Mouse (Mus musculus) brown adipose tissue, adult 24 weeks (tissue): Measurements from ENCODE around the gene Prap1. TPM values are rescaled to one million over a fixed set of nuclear protein-coding genes. Genes with fewer than 3 reads are reported as not detected.
A peak's percentile ranks its signal among the peaks of the same experiment; 100 is the strongest.

Experiments
- H3K27ac ChIP-seq: fragments of 200-500 bp; replicated peaks from 2 replicates; pipeline ENCODE4 v1.5.1; 2012; ENCODE audit warnings: low read depth, mild to moderate bottlenecking, low read length
- H3K4me1 ChIP-seq: fragments of 200-500 bp; 2 replicates; pipeline ENCODE4 v1.6.1; 2012; ENCODE audit warnings: low read length, mixed read lengths; ENCODE audit not compliant: control insufficient read depth, insufficient read depth, insufficient read length
- H3K4me3 ChIP-seq: fragments of 200-500 bp; 2 replicates; pipeline ENCODE4 v1.5.1; 2012; ENCODE audit warnings: low read depth, mild to moderate bottlenecking, low read length, moderate library complexity; ENCODE audit not compliant: insufficient read depth
- polyA plus RNA-seq: library from polyadenylated mRNA; stranded (reverse); fragments of >200 nt; gene quantifications from 2 replicates; pipeline ENCODE4 v1.2.4, GENCODE M21; 2012; ENCODE audit not compliant: missing spikeins, insufficient read depth, insufficient read length

The Prap1 gene
- polyA plus RNA-seq = not detected in 2 replicates

DNA sequence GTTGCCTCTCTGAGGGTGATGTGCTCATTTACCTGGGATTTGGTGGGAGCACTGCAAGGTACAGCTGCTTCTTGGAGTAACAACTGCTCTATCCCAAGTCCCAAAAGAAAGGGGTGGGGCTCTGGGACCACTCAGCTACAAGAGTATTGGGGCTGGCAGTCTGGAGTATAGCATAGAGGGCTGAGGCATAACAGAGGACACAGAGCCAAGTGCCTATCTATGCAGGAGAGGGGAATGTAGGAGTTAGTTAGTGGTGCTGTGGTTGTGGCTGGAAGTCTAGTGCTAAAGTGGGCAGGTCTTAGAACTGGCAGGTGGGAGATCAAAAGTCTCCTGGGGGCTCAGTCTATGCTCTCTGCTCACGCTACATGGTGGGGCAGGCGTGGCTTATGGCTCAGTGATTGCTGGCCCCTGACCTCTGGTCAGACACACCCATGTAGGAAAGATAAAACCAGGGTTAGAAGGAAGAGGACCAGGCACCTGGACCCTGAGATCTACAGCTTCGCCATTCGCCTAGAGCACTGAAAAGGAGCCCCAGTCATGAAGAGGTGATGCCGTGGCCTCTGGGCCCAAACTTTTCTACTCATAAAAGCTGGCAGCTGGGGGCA, at the start of gene Prap1:
Gene Prap1, plus strand, starts transcription at position 472 of the 605 bp plus-strand sequence.
- H3K4me1 ChIP-seq = no peaks in the 10 kb centered on the region
- H3K27ac ChIP-seq = no peak within 1 kb of the TSS
- no peak within 1 kb of the TSS for H3K4me3 ChIP-seq

DNA sequence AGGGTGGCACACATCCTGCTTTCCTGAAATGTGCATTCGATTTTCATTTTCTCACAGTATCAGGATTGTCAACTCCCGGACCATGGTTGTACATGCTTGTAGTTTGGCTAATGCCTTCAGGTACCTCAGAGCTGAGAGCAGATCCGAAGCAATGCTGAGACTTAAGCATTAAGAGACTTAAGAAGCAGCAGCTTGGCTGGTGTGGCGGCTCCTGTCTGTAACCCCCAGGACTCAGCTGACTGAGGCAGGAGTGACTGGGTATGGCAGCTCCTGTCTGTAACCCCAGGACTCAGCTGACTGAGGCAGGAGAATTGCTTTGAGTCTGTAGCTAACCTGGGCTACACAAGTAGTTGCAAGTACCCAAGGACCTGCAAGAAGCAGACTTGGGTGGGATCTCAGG, 47.6 kb upstream of the Prap1 start:
- Histone ChIP-seq H3K4me3 (no peak overlapping the region), H3K4me1 (no peaks in the 10 kb centered on the region), H3K27ac (no peak overlapping the region)

DNA sequence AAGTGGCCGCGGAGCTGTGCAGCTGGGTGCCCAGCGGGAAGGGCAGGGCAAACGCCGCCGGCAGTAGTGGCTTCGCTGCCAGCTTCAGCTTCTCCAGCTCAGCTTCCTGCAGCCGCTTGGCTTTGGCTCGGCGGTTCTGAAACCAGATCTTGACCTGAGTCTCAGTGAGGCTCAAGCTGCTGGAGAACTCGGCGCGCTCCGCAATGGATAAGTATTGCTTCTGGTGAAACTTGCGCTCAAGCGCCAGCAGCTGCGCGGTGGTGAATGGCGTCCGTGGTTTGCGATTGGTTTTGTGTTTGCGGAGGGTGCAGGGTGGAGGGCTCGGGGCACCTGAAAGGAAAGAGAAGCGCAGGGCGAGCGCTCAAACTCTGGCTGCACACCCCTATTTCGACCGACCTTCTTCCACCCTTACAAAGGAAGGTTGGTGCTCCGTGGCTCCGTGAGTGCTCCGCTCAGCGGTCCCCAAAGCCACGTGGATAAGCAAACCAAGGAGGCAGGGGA, 45.3 kb upstream of the Prap1 start:
- Histone ChIP-seq H3K4me1 (no peaks in the 10 kb centered on the region), H3K27ac (no peak overlapping the region), H3K4me3 (peak overlapping the region; percentile 51)

DNA sequence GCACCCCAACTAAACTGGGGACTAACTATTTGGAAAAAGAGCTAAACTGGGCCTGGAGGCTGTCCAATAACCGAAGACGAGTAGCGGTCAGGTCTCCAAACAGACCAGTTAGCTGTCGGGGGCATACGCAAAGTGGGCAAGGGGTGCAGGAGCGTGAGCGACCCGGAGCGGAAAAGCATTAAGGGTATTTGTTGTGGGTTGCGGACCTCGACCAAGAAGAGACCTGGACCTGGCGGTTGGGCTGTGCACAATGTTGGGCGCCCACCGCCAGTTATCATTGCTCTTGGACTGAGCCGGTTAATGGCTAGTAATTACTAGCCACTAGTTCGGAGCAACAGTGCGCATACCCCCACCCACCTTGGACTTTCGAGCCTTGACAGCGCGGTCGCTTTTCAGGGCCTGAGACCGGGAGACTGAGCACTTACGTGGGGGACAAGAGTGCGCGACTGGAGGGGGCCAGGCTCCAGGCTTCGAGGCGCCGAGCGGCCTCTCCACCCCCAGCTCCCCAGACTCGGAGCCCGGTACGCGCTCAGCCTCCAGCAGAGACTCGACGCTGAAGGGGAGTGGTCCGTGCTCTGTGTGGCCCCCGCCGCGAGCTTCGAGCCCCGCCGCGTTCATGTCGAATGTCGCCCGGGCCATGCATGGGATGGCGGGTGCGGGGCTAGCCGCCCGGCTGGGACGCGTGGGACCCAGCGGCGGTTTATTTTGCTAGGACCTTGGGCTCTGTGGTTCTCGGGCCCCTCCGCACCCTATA, 44.7 kb upstream of the Prap1 start, which contains the start of gene Msx3:
Gene Msx3, minus strand, starts transcription at position 729 of the 754 bp plus-strand sequence.
- Histone ChIP-seq H3K27ac (no peak within 1 kb of the TSS), H3K4me1 (no peaks in the 10 kb centered on the region), H3K4me3 (peak within 1 kb of the TSS; percentile 51)

DNA sequence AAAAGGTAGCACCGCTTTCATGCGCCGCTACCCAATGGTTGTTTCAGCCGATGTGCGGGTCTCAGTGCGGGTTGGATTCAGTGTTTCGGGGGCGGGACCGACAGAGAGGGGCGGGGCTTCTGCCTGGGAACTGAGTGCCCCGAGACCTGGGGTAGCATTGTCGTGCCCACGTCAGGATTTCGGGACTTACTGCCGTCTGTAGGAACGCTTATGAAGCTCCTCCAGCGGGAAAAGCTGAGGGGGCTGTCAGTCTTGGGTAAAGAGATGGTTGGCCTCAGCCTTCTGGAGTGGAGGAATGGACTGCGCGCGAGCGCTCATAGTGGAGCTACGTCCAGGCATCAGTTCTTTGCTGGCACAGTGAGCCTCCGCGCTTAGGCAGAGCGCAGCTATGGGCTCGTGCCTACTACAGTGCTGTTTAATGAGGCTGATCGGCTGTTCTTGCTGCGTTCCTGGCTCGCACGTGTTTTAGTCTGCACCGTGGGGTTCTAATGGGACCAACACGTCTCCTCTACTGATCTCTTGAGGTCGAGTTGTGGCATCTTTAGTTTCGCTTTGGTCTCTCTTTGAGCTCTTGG, 44.0 kb upstream of the Prap1 start:
- H3K4me3 ChIP-seq = peak overlapping the region; percentile 51
- no peaks in the 10 kb centered on the region for H3K4me1 ChIP-seq
- H3K27ac ChIP-seq = no peak overlapping the region

DNA sequence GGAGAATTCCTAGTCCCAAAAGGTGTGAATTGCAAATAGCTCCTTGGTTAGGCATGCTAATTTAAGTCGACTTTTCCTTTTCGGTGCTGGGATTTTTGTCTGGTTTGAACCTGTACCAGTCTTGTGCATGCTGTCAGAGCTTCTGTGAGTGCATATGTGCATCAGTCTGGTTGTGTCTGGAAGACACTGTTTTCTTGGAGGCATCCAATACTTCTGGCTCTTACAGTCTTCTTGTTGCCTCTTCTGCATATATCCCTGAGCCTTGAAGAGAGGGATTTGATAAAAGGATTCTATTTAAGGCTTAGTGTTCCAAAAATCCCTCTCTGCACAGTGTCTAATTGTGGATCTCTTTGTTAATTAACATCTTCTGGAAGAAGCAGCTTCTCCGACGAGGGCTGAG, 39.1 kb upstream of the Prap1 start:
- H3K4me1 ChIP-seq = no peaks in the 10 kb centered on the region
- H3K27ac ChIP-seq = no peak overlapping the region
- no peak overlapping the region for H3K4me3 ChIP-seq

DNA sequence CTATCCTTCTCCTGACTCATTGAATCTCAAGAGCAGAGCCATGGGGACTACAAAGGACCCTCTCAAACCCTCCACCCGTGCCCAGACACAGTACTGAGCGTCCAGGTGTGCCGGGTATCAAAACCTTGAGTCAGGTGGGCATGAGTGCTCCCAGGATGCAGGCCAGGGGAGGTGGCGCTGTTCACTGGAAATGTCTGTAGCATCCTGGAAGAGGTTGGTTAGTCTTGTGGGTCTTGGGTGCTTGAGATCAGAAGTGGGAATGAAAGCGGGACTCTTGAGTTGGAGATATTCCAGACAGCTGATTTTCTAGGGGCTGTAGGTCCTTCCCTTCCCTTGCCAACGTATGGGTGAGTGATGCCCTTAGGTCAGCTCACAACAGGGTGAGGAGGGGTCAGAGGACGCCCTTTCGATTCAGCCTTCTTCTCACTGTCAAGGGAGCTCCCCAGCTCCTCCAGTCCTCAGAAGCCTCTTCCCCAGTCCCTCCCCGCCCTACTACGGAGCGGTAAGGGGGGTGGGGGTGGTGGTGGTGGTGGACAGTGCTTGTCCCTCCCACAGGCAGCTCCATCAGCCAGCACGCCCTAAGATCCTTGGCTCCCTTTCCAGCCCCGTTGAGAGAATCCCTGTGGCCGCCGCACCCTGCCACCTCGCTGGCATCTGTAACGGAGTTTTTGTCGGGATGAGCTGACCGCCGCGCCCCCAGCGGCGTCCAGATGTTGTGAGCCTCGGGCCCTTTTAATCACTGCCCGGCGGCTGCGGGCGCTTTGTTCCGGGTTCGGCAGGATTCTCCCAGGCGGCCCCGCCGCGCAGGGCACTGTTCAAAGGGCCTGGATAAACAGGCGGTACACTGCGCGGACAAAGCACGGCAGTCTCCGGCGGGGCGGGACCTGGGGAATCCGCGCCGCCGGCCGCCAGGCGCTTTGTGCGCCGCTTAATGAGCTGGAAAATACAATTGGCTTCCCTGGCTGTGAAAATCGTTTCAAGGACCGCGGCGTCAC, 35.5 kb upstream of the Prap1 start:
- H3K4me3 ChIP-seq = peak overlapping the region; percentile 46
- H3K27ac ChIP-seq = no peak overlapping the region
- peaks cover 3% of the 10 kb centered on the region; the same call in 1 of the 2 replicates for H3K4me1 ChIP-seq

DNA sequence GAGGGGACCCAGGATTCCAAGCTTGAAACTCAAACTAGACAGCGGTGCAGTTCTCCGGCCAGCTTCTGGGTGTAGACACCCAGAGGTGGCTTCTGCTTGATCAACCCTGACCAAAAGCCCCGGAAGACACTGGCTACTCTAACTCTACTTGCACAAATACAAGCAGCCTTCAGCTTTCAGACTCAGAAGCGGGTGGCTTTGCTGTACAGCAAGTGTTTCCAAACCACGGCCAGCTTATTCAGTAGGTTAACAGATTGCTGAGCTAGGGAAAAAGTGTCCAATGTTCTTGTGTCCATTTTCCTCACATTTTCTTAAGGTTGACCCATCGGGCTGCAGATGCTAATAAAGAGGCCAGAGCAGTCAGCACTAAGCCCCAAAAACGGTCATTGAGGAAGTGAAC, 34.7 kb upstream of the Prap1 start:
- H3K27ac ChIP-seq = no peak overlapping the region
- H3K4me3 ChIP-seq = peak overlapping the region; percentile 46; the same call in 1 of the 2 replicates
- H3K4me1 ChIP-seq = peaks cover 3% of the 10 kb centered on the region; the same call in 1 of the 2 replicates

DNA sequence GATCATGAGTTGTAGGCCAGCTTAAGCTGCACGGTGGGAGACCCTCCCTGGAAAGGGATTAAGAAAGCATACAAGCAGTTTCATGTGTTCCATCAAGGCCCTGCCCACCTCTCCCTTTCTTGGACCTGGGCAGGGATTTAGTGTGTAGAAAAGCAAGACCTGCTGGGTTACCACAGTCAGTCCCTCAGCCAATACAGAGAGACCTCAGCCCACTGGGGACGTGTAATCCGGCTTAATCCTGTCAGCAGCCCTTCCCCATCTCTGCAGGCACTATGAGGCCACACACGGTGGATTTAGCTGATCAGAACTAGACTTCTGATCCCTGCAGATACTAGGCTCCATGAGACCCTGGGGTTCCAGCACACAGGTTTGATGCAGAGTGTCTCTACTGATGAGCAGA, 33.6 kb upstream of the Prap1 start:
- Histone ChIP-seq H3K27ac (no peak overlapping the region), H3K4me1 (peaks cover 3% of the 10 kb centered on the region; the same call in 1 of the 2 replicates), H3K4me3 (no peak overlapping the region)

DNA sequence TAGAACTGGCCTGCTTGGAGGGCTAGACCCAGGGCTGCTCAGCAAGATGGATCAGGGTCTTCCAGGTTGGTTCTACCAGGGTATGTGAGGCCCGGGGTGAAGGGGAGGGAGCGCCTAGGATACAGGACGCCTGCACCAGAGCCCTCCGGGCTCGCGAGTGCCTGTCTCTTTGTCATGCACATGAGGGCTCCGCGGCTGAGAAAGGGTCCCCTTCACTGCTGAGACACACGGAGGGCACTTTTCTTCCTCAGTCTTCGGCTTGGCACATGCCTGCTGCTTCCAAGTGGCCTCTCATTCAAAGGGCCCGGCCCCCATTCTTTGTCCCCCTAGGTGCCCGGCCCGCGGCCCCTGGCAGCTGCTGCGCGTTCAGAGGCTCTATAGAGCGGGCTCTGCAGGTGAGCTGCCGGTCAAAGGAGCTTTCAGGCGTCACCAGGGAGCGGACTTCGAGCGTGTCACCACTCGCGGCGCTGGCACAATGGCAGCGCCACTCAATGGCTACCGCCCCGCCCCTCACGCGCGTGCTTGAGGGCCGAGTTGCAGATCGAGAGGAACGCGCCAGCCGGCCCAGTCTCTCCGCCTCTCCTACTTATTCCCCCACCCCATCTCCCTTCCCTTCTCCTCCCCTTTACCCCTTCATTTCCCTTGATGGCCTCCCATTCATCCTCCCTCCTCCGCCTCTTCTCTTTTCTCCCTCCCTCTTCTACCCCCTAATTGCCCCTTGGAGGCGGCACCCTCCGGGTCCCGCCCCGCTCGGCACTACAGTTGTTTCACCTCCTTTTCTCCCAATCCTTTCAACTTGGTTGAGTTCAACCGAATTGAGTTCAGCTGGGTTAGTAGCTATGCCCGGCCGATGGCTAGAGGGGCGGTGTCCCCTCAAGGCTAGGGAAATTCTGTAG, 32.0 kb upstream of the Prap1 start:
- no peak overlapping the region for H3K27ac ChIP-seq
- peaks cover 3% of the 10 kb centered on the region; the same call in 1 of the 2 replicates for H3K4me1 ChIP-seq
- no peak overlapping the region for H3K4me3 ChIP-seq

DNA sequence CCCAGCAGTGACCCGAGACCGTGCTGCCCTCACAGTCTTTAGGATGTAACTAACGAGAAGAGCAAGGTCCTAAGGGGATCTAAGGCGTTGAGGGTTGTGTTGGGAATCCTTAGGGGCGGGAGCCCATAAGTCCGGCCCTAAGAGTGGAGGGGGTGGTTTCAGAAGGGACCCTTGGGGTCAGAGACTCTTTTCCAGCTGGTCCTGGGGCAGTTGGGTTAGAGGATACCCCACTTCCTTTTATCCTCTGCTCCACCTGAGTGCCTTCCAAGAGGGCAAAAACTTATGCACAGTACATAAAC, 31.4 kb upstream of the Prap1 start:
- H3K4me1 ChIP-seq = peaks cover 3% of the 10 kb centered on the region; the same call in 1 of the 2 replicates
- no peak overlapping the region for H3K27ac ChIP-seq
- no peak overlapping the region for H3K4me3 ChIP-seq

DNA sequence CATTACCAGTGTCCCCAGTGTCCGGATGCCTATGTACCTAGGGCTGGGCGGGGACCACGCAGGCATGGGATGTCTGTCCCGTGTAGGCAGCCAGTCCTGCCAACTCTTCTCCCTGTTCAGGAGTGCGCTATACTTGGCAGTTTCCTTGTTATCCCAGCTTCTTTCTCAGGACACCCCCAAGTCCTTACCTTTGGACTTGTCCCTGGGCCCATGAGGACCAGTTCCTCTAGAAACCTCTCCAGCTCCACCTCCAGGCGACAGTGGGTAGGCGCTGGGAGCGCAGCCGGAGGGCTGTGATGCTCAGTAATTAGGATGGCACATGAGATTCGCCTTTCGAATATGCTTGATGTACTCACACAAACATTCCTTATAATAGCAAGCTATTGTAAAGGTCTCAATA, 30.9 kb upstream of the Prap1 start:
- peaks cover 3% of the 10 kb centered on the region; the same call in 1 of the 2 replicates for H3K4me1 ChIP-seq
- no peak overlapping the region for H3K27ac ChIP-seq
- no peak overlapping the region for H3K4me3 ChIP-seq

DNA sequence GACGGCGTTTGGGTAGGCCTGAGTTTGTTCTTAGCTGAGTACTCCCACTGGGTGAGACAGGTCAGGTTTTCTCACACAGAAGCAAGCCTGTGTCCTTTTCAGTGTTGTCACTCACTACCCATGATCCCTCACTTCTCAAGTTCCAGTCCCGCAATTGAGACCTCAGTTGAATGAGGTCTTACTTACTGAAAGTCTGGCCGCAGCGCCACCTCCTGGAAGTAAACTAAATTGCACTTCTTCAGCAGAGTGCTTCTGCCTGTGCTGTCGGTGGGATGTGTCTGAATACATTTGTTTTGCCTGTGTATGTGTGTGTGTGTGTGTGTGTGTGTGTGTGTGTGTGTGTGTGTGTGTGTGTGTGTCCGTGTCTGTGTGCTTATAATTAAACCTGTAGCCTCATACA, 30.1 kb upstream of the Prap1 start:
- Histone ChIP-seq H3K4me1 (peaks cover 3% of the 10 kb centered on the region; the same call in 1 of the 2 replicates), H3K27ac (no peak overlapping the region), H3K4me3 (no peak overlapping the region)

DNA sequence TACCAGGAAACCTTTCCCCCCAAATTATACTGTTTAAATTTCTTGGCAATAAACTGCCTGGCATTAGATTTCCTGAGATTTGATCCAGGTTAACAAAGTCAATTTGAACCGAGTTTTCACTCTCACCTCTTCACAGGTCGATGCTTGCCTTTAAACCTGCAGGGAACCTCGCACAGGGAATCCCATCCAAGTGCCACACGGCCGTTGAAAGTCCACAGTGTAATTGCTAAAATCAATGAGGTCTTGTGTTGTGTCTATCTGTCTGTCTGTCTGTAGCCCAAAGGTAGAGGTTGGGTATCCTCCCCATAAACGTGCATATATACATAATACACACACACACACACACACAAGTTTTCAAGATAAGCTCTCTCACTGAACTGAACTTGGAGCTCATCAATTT, 25.8 kb upstream of the Prap1 start:
- Histone ChIP-seq H3K4me1 (no peaks in the 10 kb centered on the region), H3K4me3 (no peak overlapping the region), H3K27ac (no peak overlapping the region)
